Mouse (Mus musculus) midbrain, embryonic 14.5 days (tissue): ENCODE results near the gene Prrc2c. TPM values are rescaled to one million over a fixed set of nuclear protein-coding genes. Genes with fewer than 3 reads are reported as not detected.

ENCODE experiments used
- ATAC-seq: fragments of 200-750 bp; cut with Nextera tagmentation; 2 replicates; pipeline ENCODE4 v1.8.0; 2017; ENCODE audit warnings: moderate number of reproducible peaks, moderate library complexity; ENCODE audit not compliant: low FRiP score, low TSS enrichment
- DNase-seq: peaks from one replicate; pipeline ENCODE4 v3.0.0-alpha.2; 2015
- H3K27ac ChIP-seq: fragments of 300-500 bp; sonication (generic); replicated peaks from 2 replicates; pipeline ENCODE4 v1.5.1; 2014; ENCODE audit warnings: mild to moderate bottlenecking, low read depth, low read length, moderate library complexity
- H3K27me3 ChIP-seq: fragments of 300-500 bp; sonication (generic); 2 replicates; pipeline ENCODE4 v1.6.1; 2014; ENCODE audit warnings: low read length, control low read depth, mixed read lengths; ENCODE audit not compliant: control insufficient read depth, insufficient read depth
- H3K36me3 ChIP-seq: fragments of 300-500 bp; sonication (generic); 2 replicates; pipeline ENCODE4 v1.6.1; 2014; ENCODE audit warnings: low read length, control low read depth; ENCODE audit not compliant: control insufficient read depth, insufficient read depth
- H3K4me1 ChIP-seq: fragments of 300-500 bp; sonication (generic); 2 replicates; pipeline ENCODE4 v1.6.1; 2014; ENCODE audit warnings: mild to moderate bottlenecking, antibody characterized with exemption, low read length, control low read depth; ENCODE audit not compliant: control insufficient read depth, insufficient read depth
- H3K4me2 ChIP-seq: fragments of 300-500 bp; sonication (generic); 2 replicates; pipeline ENCODE4 v1.6.1; 2014; ENCODE audit warnings: mild to moderate bottlenecking, low read length, moderate library complexity
- H3K4me3 ChIP-seq: fragments of 300-500 bp; sonication (generic); replicated peaks from 2 replicates; pipeline ENCODE4 v1.5.1; 2014; ENCODE audit warnings: low read depth, low read length
- H3K9ac ChIP-seq: fragments of 300-500 bp; sonication (generic); replicated peaks from 2 replicates; pipeline ENCODE4 v1.6.1; 2014; ENCODE audit warnings: mild to moderate bottlenecking, low read length, moderate library complexity
- H3K9me3 ChIP-seq: fragments of 300-500 bp; sonication (generic); 2 replicates; pipeline ENCODE4 v1.6.1; 2016; ENCODE audit warnings: low read length, control low read depth, mixed read lengths; ENCODE audit not compliant: control insufficient read depth
- WGBS: fragments of 180-500 bp; shearing (Covaris S2); extraction: QIAGEN DNeasy Blood & Tissue Kit; methylation state at CpG from one replicate; pipeline ENCODE4 v1.1.7; 2014; 5-methylcytosine and 5-hydroxymethylcytosine counted together
- polyA plus RNA-seq: library from polyadenylated mRNA; unstranded; fragments of >200 nt; fragmentation: Nextera tagmentation; extraction: Ambion mirVana; gene quantifications from 2 replicates; pipeline ENCODE4 v1.2.1, GENCODE M21; 2014

The Prrc2c gene
- polyA plus RNA-seq, 1 experiment from 2014 or later: 165 TPM

DNA sequence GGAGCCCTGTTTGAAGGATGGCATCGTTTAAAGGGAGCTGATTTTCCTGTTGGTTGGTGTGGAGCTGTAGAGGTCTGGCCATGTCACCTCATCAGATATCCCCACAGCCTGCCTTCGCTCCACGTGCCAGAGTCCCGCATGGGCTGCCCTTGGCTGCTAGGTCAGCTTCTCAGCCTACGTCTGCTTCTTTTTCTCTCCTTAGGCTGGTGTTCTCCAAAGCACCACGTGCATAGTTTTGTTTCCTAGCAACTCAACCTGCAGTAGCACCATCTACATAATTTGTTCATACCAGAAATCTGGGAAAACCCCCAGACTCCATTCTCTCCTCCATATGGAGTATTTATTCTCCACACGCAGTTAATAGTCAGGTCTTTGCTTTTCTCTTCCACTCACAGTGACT is 9.3 kb upstream of the Prrc2c start:
- H3K27ac ChIP-seq: no peak overlapping the region
- DNase-seq (no peak), ATAC-seq (no peak)
- H3K4me1 ChIP-seq: no peaks in the 10 kb centered on the region
- H3K36me3 ChIP-seq: no peaks in the 10 kb centered on the region
- WGBS: 78% methylated on average over 7 of the region's 7 CpGs
- H3K9me3 ChIP-seq: no peaks in the 10 kb centered on the region
- no peak overlapping the region for H3K4me3 ChIP-seq
- H3K27me3 ChIP-seq: no peaks in the 10 kb centered on the region
- H3K4me2 ChIP-seq: no peak overlapping the region
- no peak overlapping the region for H3K9ac ChIP-seq

GRCm38 (mm10) chr1:162748761-162749160 is 8.4 kb upstream of the Prrc2c start:
- DNase-seq (no peak), ATAC-seq (no peak)
- Histone ChIP-seq H3K4me3 (no peak overlapping the region), H3K36me3 (no peaks in the 10 kb centered on the region), H3K27me3 (no peaks in the 10 kb centered on the region), H3K4me2 (no peak overlapping the region), H3K4me1 (no peaks in the 10 kb centered on the region), H3K9ac (no peak overlapping the region), H3K27ac (no peak overlapping the region), H3K9me3 (no peaks in the 10 kb centered on the region)
- 88% methylated on average over 5 of the region's 5 CpGs for WGBS

DNA sequence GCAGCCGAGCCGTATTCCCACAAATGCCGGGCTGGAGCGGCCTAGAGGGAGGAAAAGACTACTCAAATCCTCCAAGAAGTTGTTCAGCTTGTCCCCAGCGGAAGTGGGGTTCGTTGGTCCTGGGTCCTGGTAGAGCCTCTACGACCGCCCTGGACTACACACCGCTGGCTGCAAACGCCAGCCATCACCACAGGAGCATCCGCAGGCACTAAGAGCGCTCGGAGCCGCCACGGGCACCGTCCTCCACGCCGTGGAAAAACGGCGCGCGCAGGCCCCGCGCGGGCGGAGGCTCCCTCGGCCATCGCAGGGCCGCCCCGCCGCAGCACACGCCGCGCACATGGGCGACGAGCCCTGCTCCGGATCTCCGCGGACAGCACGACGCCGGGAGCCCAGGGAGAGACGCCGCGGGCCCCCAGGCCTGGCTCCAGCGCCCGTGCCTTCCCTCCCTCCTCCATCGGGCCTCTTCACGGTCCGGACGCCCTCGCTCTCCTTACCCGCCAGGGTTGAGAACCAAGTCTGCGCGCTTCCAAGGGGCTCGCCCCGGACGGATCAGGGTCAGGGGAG is 443 bp downstream of the Prrc2c start:
- Histone ChIP-seq H3K27me3 (no peaks in the 10 kb centered on the region), H3K36me3 (no peaks in the 10 kb centered on the region), H3K9ac (peak overlapping the region; percentile 92), H3K4me3 (peak overlapping the region; percentile 72), H3K4me2 (peak overlapping the region; percentile 76), H3K27ac (peak overlapping the region; percentile 98), H3K4me1 (peaks cover 23% of the 10 kb centered on the region), H3K9me3 (no peaks in the 10 kb centered on the region)
- ATAC-seq: peak; percentile 88
- 0% methylated on average over 58 of the region's 58 CpGs for whole genome bisulfite sequencing
- peak; percentile 71 for DNase-seq

DNA sequence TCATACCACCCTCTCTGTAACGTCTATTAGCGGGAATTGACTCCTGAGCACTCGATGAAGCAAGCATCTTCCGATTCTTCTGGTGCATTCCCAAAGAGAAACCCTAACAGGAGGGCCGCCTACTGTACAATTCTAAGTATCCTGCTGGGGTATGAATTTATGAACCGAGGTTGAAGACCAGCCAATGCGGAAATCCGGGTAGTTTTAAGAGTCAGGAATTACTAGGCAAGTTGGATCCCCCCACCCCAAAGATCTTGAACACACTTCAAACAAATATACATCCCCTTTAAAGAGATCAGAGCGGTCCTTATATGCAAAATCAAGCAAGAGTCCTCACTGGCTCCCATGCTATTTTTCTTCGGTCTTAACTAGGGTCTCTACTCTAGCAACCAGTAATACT is 950 bp downstream of the Prrc2c start:
- H3K9me3 ChIP-seq: no peaks in the 10 kb centered on the region
- H3K27me3 ChIP-seq: no peaks in the 10 kb centered on the region
- under 1% methylated on average over 10 of the region's 10 CpGs for WGBS
- ATAC-seq (no peak), DNase-seq (peak; percentile 54)
- H3K36me3 ChIP-seq: no peaks in the 10 kb centered on the region
- peaks cover 23% of the 10 kb centered on the region for H3K4me1 ChIP-seq
- peak overlapping the region; percentile 76 for H3K4me2 ChIP-seq
- peak overlapping the region; percentile 72 for H3K4me3 ChIP-seq
- H3K27ac ChIP-seq: peak overlapping the region; percentile 98
- peak overlapping the region; percentile 92 for H3K9ac ChIP-seq

GRCm38 (mm10) chr1:162738472-162738871 is 1.9 kb downstream of the Prrc2c start:
- Histone ChIP-seq H3K9ac (peak overlapping the region; percentile 92; the same call in 1 of the 2 replicates), H3K4me1 (peaks cover 23% of the 10 kb centered on the region), H3K4me2 (peak overlapping the region; percentile 76), H3K4me3 (peak overlapping the region; percentile 72), H3K9me3 (no peaks in the 10 kb centered on the region), H3K27ac (no peak overlapping the region), H3K36me3 (no peaks in the 10 kb centered on the region), H3K27me3 (no peaks in the 10 kb centered on the region)
- ATAC-seq: no peak
- WGBS: 66% methylated on average over 2 of the region's 2 CpGs
- DNase-seq: no peak

DNA sequence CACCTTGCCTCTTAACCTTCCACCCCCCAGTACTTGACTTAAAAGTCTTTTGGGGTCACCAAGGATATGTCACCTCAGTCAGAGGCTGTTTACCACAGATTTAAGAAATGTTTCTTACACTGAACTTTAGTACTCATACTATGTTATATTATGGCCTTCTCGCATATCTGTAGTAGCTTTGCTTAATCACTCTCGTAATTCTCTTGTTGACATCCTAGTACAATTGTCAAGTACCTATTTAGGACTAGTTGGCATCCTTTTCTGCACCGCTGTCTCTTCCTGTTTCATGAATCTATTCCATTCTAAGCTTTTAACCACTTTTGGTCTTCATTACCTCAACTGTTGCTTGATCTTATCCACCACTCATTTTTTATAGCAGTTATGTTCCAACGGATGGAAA is 5.3 kb downstream of the Prrc2c start:
- no peaks in the 10 kb centered on the region for H3K36me3 ChIP-seq
- no peak for DNase-seq
- no peaks in the 10 kb centered on the region for H3K9me3 ChIP-seq
- H3K4me2 ChIP-seq: no peak overlapping the region
- ATAC-seq: no peak
- H3K27ac ChIP-seq: no peak overlapping the region
- H3K4me3 ChIP-seq: no peak overlapping the region
- no peaks in the 10 kb centered on the region for H3K27me3 ChIP-seq
- peaks cover 23% of the 10 kb centered on the region for H3K4me1 ChIP-seq
- no peak overlapping the region for H3K9ac ChIP-seq
- 91% methylated on average over 4 of the region's 4 CpGs for WGBS

GRCm38 (mm10) chr1:162734283-162734682 is 6.1 kb downstream of the Prrc2c start:
- H3K9ac ChIP-seq: no peak overlapping the region
- H3K4me3 ChIP-seq: no peak overlapping the region
- WGBS: 87% methylated on average over 1 of the region's 1 CpGs
- DNase-seq (no peak), ATAC-seq (no peak)
- no peak overlapping the region for H3K4me2 ChIP-seq
- no peak overlapping the region for H3K27ac ChIP-seq
- H3K27me3 ChIP-seq: no peaks in the 10 kb centered on the region
- H3K4me1 ChIP-seq: peaks cover 26% of the 10 kb centered on the region
- no peaks in the 10 kb centered on the region for H3K9me3 ChIP-seq
- H3K36me3 ChIP-seq: no peaks in the 10 kb centered on the region

DNA sequence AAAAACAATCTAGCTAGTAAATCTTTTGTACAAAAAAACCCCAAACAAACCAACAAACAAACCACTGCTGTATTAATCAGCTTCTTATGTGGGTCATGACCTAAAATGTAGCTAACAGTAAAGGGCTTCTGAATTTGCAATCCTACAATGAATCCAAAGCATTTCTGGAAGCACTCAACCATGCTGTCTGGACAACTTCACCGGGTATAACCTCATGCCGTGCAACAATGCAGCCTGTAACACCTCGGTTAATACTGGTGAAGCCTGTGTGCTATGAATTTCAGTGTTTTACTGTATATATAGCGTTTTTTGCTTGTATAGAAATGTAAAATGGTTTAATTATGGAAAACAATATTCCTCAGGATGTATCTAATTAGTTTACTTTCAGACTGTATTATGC is 8.3 kb downstream of the Prrc2c start:
- H3K27ac ChIP-seq: no peak overlapping the region
- 0 out of 2 replicates have a peak, but pooled peaks cover 7% of the 10 kb centered on the region for H3K4me1 ChIP-seq
- H3K27me3 ChIP-seq: no peaks in the 10 kb centered on the region
- H3K9me3 ChIP-seq: no peaks in the 10 kb centered on the region
- DNase-seq: no peak
- 53% methylated on average over 4 of the region's 4 CpGs for WGBS
- no peak overlapping the region for H3K4me2 ChIP-seq
- H3K4me3 ChIP-seq: no peak overlapping the region
- H3K36me3 ChIP-seq: no peaks in the 10 kb centered on the region
- ATAC-seq: no peak
- H3K9ac ChIP-seq: no peak overlapping the region

GRCm38 (mm10) chr1:162729436-162729835 is 10.9 kb downstream of the Prrc2c start:
- WGBS: 24% methylated on average over 2 of the region's 2 CpGs
- DNase-seq: no peak
- Histone ChIP-seq H3K36me3 (no peaks in the 10 kb centered on the region), H3K9ac (no peak overlapping the region), H3K27me3 (no peaks in the 10 kb centered on the region), H3K4me3 (no peak overlapping the region), H3K4me1 (0 out of 2 replicates have a peak, but pooled peaks cover 3% of the 10 kb centered on the region), H3K27ac (no peak overlapping the region), H3K4me2 (no peak overlapping the region), H3K9me3 (no peaks in the 10 kb centered on the region)
- ATAC-seq: no peak
